Mouse (Mus musculus) cerebral cortex, adult 2 months (tissue): ENCODE measurements around the gene Nxpe4.

Experiments
- WGBS: fragments of 180-500 bp; shearing (Covaris S2); methylation state at CpG from one replicate; pipeline ENCODE4 v1.1.7; 2018; 5-methylcytosine and 5-hydroxymethylcytosine counted together

Nxpe4 gene

GRCm38 (mm10) chr9:48161505-48162192, at the start of gene Nxpe4:
Gene Nxpe4 (plus strand): TSS chr9:48162023.
- 19% methylated on average over 12 of the region's 12 CpGs for WGBS

DNA sequence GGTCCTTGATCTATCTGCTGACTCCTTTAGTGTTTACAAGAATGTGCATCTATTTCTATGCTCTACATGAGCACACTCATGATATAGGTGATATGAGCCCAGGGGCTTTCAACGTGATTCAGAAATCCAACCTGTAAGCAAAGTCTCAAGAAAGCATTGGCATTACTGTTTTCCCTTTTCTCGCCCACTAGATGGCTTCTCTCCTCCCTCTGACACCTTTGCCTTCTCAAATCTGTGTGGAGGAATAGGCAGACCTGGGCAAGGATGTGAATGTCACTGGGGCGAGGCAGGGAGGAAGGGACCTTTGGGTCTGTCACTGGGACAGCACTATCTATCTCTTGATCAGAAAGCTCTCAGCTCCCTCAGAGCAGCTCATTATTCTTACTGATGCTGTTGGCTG, 35.0 kb upstream of the Nxpe4 start:
- 32% methylated on average over 3 of the region's 3 CpGs for WGBS

DNA sequence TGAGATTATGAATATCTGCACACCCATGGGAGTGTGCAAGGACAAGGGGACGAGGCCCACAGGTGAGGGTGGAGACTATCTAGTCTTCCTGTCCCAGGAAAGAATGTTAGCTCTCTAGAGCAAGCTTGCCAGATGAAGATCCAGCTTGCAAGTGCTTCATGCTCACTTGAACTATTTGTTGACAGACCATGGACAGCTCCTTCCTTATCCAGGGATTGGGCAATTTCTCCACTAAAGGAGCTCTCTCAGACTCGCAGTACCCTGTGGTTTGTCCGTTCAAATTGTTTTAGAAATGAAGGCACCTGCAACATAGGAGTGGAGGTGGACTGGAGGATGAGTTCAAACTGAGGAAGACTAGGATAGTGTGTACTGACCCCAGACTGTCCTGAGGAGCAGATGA, 24.3 kb upstream of the Nxpe4 start:
- WGBS, result 56% methylated on average over 3 of the region's 3 CpGs

DNA sequence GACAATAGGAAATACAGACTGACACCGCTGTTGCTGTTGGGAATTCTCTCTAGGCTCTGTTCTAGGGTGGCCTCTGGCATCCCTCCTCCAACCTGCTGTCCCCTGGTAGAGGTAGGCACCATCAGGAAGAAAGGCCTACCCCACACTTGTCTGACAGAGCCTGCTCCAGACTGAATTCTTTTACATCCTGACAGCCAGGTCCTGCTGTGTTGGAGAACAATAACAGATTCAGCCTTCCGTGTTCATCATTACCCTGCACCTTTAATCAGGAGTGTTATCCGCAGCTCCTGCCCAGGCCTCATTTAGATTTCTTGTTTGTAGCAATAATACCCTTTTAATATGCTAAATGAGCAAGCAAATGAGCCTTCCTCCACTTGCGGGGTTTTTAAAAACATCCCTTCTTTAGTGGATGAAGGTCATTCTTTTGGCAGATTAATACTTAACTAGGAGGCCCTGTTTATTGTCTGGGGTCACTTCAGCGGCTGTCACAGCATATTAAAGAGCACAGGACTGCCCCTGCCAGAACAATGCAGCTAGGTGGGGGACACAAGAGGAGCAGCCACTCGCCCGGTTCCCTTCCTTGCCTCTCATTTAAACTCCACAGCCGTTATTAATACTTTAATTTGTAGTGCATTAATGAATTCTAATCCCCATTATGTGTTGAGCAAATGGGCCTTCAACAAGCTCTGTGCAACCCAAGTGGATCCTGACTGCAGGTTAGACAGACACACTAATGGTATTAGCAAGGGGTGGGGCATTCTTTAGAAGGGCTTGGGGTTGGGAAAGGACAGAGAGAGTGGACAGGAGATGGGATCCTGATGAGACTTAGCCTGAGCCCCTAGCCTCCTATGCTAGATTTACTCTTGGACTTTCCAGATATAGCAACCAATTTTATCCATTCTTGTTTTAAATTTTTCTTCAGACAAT, 21.1 kb upstream of the Nxpe4 start:
- 59% methylated on average over 8 of the region's 8 CpGs for WGBS

- WGBS, result 70% methylated on average over 6 of the region's 6 CpGs
Measured at GRCm38 (mm10) chr9:48142646-48143045, 19.2 kb upstream of the Nxpe4 start.

DNA sequence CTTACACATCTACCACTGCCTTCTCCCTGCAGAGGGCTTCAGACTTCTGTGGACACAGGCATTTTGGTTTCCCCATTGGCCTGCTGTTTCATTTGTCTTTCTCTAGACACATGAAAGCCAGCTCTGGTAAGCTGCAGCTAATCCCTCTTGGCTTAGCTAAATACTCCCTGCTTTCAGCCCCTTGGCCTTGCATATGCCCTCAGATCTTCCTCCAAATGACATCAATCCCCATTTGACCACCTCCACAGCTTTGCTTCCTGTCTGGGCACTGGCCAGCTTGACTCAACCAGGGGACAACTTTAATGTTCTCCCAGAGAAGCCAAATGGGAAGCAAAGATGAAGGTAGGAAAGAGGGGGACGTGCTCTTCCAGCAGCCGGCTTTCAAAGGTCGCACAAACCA, 15.1 kb upstream of the Nxpe4 start:
- WGBS, result 75% methylated on average over 3 of the region's 3 CpGs

DNA sequence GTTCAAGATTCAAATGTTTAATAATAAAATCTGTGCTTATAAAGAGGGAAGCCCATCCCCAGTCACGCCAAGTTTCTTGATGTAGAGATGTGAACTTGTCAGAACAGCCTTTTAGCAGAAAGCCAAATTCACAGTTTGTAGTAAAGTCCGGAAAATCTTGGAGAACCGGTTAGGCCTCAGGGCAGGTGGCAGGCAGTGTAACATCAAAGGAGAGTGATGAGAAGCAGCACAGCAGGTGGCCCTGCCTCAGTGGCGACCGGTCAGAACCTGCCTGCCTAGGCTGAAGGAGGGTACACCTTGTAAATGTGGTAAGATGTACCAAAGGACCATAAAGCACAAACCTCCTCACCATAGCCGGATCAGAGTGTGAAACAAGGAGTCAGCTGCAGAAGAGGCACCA, 4.7 kb downstream of the Nxpe4 start:
- 84% methylated on average over 6 of the region's 6 CpGs for WGBS

- WGBS, result 77% methylated on average over 1 of the region's 1 CpGs
Measured at GRCm38 (mm10) chr9:48176764-48177163, 14.9 kb downstream of the Nxpe4 start.

DNA sequence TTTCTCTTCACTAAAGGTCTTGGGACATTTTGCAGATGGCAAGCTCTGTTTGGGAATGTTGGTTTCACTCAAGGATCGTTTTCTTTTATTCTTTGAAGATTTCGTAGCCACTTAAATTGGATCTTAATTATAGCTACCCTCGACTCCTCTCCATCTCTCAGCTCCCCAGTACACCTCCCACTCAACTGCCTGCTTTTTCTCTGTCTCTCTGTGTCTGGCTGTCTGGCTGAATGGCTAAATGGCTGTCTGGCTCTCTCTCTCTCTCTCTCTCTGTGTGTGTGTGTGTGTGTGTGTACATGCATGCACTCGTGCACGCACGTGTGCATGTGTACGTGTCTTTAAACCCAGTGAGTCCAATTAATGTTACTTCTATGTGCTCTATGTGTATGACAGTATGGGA, 19.5 kb downstream of the Nxpe4 start:
- WGBS, result 49% methylated on average over 7 of the region's 7 CpGs

DNA sequence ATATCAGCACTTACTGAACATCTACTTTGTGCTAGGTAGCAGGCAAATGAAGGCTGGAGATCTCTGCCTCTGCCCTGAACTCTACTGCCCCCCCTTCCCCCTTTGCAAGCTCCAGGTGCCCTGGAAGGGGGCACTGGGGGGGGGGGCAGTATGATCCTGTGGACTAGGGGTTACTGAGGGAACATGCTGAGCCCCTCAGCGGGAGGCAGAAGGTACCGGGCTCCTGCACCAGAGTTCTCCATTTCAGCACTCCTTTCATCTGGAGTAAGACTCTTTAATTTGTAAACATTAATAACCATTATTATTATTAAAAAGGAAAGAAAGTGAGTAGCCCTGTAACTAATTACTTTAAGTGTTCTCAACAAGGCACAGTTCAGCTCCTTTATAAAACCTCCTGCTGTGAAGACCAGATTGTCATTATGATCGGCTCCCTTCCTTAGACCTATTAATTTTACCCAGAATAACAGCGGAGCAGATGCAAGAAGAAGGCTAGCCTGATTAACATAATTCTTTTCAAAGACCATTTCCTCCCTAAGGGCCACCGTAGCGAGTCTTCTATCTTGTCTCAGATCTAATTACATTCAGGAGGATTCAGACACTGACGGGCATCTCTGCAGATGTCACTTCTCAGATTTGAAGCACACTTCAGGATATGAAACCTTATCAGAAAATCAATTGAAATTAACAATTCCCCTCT, 21.0 kb downstream of the Nxpe4 start:
- WGBS, result 67% methylated on average over 7 of the region's 7 CpGs

- 47% methylated on average over 7 of the region's 7 CpGs for WGBS
Measured at GRCm38 (mm10) chr9:48184319-48184718, 22.5 kb downstream of the Nxpe4 start.

DNA sequence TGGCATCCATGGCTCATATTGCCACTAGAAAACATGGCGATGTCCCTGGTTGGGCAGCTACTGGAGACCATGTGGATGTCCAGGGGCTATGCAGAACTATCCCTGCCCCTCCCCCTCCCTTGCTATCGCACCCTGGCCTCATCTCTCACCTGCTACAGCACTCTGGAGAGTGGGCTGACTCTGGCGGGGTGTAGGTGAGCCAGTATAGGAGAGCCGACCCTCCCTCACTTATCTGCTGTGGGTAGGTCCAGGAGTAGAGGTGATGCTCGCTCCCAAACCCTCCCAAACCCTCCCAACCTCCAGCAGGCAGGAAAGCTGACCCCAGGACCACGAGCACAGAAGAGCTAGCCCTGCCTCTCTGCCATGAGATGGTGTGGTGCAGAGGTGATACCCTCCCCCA, 27.0 kb downstream of the Nxpe4 start:
- WGBS, result 87% methylated on average over 6 of the region's 6 CpGs

- 32% methylated on average over 12 of the region's 12 CpGs for WGBS
Measured at GRCm38 (mm10) chr9:48197458-48197884, 35.6 kb downstream of the Nxpe4 start.

DNA sequence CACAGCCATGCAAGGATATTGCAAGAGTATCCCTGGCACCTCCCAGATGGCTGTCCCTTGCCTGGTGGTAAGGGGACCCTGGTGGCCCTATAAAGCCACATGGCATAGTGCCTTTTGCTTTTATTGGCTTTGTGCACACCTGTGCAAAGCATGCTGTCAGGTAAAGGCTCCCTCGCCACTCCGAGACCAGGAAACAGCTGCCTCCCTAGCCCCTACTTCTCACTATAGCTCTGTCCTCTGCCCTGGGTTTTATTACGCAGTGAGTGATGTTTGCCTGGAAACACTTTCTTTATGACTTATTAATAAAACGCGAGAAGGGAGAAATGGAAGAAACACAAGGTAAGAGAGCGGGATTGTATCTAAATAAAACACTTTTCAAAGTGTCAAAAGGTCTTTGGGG, 49.1 kb downstream of the Nxpe4 start:
- 92% methylated on average over 6 of the region's 6 CpGs for WGBS

DNA sequence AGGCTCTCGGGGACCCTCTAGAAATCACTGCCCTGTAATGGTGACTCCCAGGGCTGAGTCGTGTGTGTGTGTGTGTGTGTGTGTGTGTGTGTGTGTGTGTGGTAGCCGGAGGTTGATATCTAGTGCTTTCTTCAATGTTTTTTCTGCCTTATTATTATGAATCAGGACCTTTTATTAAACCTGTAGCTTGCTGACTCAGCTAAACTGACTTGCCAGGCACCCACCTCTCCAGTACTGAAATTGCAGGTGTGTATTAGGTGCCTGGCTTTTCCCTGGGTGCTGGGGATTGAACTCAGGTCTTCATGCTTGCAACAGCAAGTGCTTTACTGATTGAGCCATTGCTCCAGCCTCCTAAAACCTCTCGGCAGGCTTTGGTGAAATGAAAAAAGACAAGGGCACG, 50.1 kb downstream of the Nxpe4 start:
- 91% methylated on average over 5 of the region's 5 CpGs for WGBS

GRCm38 (mm10) chr9:48214751-48215150, 52.9 kb downstream of the Nxpe4 start:
- WGBS, result 58% methylated on average over 9 of the region's 9 CpGs

- WGBS, result 66% methylated on average over 13 of the region's 13 CpGs
Measured at GRCm38 (mm10) chr9:48216091-48217001, 54.5 kb downstream of the Nxpe4 start.

- 64% methylated on average over 3 of the region's 3 CpGs for WGBS
Measured at GRCm38 (mm10) chr9:48230706-48231105, 68.9 kb downstream of the Nxpe4 start.

GRCm38 (mm10) chr9:48236455-48236854, 74.6 kb downstream of the Nxpe4 start:
- 46% methylated on average over 6 of the region's 6 CpGs for WGBS

DNA sequence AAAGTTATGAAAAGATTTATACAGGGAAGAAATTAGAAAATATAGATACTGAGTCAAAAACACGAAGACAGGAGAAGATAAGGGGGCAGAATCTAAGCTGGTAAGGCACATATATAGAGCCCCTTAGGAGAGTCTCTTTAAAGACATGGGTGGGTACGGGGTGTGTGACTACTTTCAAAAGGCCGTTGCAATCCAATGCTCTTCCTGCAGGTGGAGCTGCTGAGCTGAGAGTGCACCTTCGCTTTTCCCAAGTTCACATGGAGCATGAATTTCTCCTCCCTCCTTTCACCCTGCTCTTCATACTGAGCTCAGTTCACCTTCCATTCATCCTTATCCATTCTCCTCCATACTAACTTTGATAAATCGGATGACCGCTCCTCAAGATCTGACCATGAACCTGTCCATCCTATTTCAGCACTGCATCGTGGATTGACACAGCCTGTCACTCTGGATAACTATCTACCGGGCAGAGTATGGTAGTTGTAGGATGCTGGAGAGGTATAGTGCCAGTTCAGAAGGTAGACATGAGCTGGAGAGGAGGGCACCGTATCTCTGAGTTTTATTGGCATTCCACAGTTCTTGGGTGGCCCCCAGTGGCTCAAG, 76.4 kb downstream of the Nxpe4 start:
- WGBS, result 87% methylated on average over 9 of the region's 9 CpGs

- WGBS, result 93% methylated on average over 5 of the region's 5 CpGs
Measured at GRCm38 (mm10) chr9:48239461-48239860, 77.6 kb downstream of the Nxpe4 start.
